Mouse (Mus musculus) MEL (cell line): ENCODE measurements at regions not wholly inside any gene's neighbourhood (a gene's known extent, or its start where the extent isn't known, plus 50 kb on each side); places are given as distances from the start of the nearest gene placed in this dataset.

ENCODE experiments used
- DNase-seq: peaks from one replicate; pipeline ENCODE4 v3.0.0; 2011; ENCODE audit warnings: low read depth, low spot score
- H3K27ac ChIP-seq: 2 replicates; pipeline ENCODE4 v1.5.1; 2012; ENCODE audit warnings: low read depth, mild to moderate bottlenecking, control low read depth, low read length, moderate library complexity; ENCODE audit not compliant: control insufficient read depth
- H3K27me3 ChIP-seq, 2 experiments: fragments of 150-350 bp in 1 of 2; sonication (generic) in 1 of 2; 2 replicates each; pipeline ENCODE4 v1.6.1; 2012; ENCODE audit warnings: low read length in 2 of 2, mild to moderate bottlenecking in 2 of 2, improper control_type of control experiment in 1 of 2, moderate library complexity in 1 of 2; ENCODE audit not compliant: insufficient read depth in 2 of 2, control insufficient read depth in 1 of 2
- H3K36me3 ChIP-seq, 2 experiments: 2 replicates each; pipeline ENCODE4 v1.6.1; 2012 to 2014; ENCODE audit warnings: low read length in 2 of 2, improper control_type of control experiment in 1 of 2, inconsistent platforms in 1 of 2, mild to moderate bottlenecking in 1 of 2; ENCODE audit not compliant: insufficient read depth in 2 of 2, control insufficient read depth in 1 of 2
- H3K4me1 ChIP-seq, 2 experiments: fragments of 150-350 bp in 1 of 2; sonication (generic) in 1 of 2; 2 replicates each; pipeline ENCODE4 v1.6.1; 2012; ENCODE audit warnings: low read length in 2 of 2, improper control_type of control experiment in 1 of 2, mild to moderate bottlenecking in 1 of 2; ENCODE audit not compliant: insufficient read depth in 2 of 2, control insufficient read depth in 1 of 2
- H3K4me3 ChIP-seq, 2 experiments: fragments of 150-350 bp in 1 of 2; sonication (generic) in 1 of 2; 2 replicates each; pipeline ENCODE4 v1.5.1; 2012; ENCODE audit warnings: low read depth in 2 of 2, low read length in 2 of 2, mild to moderate bottlenecking in 2 of 2, moderate library complexity in 2 of 2, control low read depth in 1 of 2, improper control_type of control experiment in 1 of 2; ENCODE audit not compliant: control insufficient read depth in 1 of 2, insufficient read depth in 1 of 2
- H3K79me2 ChIP-seq: 2 replicates; pipeline ENCODE4 v1.6.1; 2012; ENCODE audit warnings: mild to moderate bottlenecking, low read length, moderate library complexity; ENCODE audit not compliant: control insufficient read depth, poor library complexity, insufficient read depth
- H3K9ac ChIP-seq: 2 replicates; pipeline ENCODE4 v1.6.1; 2012; ENCODE audit warnings: low read depth, mild to moderate bottlenecking, control low read depth, low read length, moderate library complexity; ENCODE audit not compliant: control insufficient read depth, poor library complexity, severe bottlenecking
- H3K9me3 ChIP-seq: fragments of 150-350 bp; sonication (generic); replicated peaks from 2 replicates; pipeline ENCODE4 v1.6.1; 2012; ENCODE audit warnings: mild to moderate bottlenecking, low read length, improper control_type of control experiment, moderate library complexity; ENCODE audit not compliant: insufficient read depth
- BHLHE40 ChIP-seq: IDR thresholded peaks from 2 replicates; pipeline ENCODE4 v1.6.1; 2012; ENCODE audit warnings: low read depth, mild to moderate bottlenecking, inconsistent platforms, low read length, improper control_type of control experiment, borderline replicate concordance
- CHD1 ChIP-seq: IDR thresholded peaks from 2 replicates; pipeline ENCODE4 v1.6.1; 2012; ENCODE audit warnings: low read depth, mild to moderate bottlenecking, inconsistent platforms, low read length, improper control_type of control experiment
- CHD2 ChIP-seq: IDR thresholded peaks from 2 replicates; pipeline ENCODE4 v1.6.1; 2011; ENCODE audit warnings: low read length, improper control_type of control experiment
- CTCF ChIP-seq, 3 experiments: IDR thresholded peaks in 2 of 3; conservative IDR thresholded peaks in 1 of 3; 2 replicates each; pipeline ENCODE4 v1.5.1; 2011 to 2012; ENCODE audit warnings: low read length in 3 of 3, low read depth in 2 of 3, mild to moderate bottlenecking in 2 of 3, improper control_type of control experiment in 1 of 3, inconsistent platforms in 1 of 3, mixed read lengths in 1 of 3, moderate library complexity in 1 of 3; ENCODE audit not compliant: control insufficient read depth in 1 of 3, insufficient read depth in 1 of 3, poor library complexity in 1 of 3, severe bottlenecking in 1 of 3
- E2F4 ChIP-seq: IDR thresholded peaks from 2 replicates; pipeline ENCODE4 v1.6.1; 2011; ENCODE audit warnings: low read depth, low read length, improper control_type of control experiment, borderline replicate concordance
- ELF1 ChIP-seq: IDR thresholded peaks from 2 replicates; pipeline ENCODE4 v1.6.1; 2014; ENCODE audit warnings: low read depth, mild to moderate bottlenecking, inconsistent platforms, low read length, improper control_type of control experiment, moderate library complexity
- EP300 ChIP-seq, 2 experiments: IDR thresholded peaks; 2 replicates each; pipeline ENCODE4 v1.6.1; 2011; ENCODE audit warnings: improper control_type of control experiment in 2 of 2, low read length in 2 of 2, low read depth in 1 of 2, mild to moderate bottlenecking in 1 of 2
- ETS1 ChIP-seq: IDR thresholded peaks from 2 replicates; pipeline ENCODE4 v1.6.1; 2012; ENCODE audit warnings: low read depth, mild to moderate bottlenecking, inconsistent platforms, low read length, improper control_type of control experiment, moderate library complexity
- GABPA ChIP-seq: IDR thresholded peaks from 2 replicates; pipeline ENCODE4 v1.6.1; 2012; ENCODE audit warnings: low read depth, mild to moderate bottlenecking, inconsistent platforms, low read length, improper control_type of control experiment, moderate library complexity
- HCFC1 ChIP-seq: IDR thresholded peaks from 2 replicates; pipeline ENCODE4 v1.6.1; 2012; ENCODE audit warnings: low read depth, mild to moderate bottlenecking, inconsistent platforms, low read length, improper control_type of control experiment, moderate library complexity
- KAT2A ChIP-seq: conservative IDR thresholded peaks from 2 replicates; pipeline ENCODE4 v1.6.1; 2012; ENCODE audit warnings: low read depth, low read length, improper control_type of control experiment, inconsistent platforms
- MAFK ChIP-seq: IDR thresholded peaks from 2 replicates; pipeline ENCODE4 v1.6.1; 2011; ENCODE audit warnings: low read depth, mild to moderate bottlenecking, low read length, improper control_type of control experiment, borderline replicate concordance
- MAX ChIP-seq: IDR thresholded peaks from 2 replicates; pipeline ENCODE4 v1.6.1; 2011; ENCODE audit warnings: low read length, improper control_type of control experiment
- MAZ ChIP-seq: IDR thresholded peaks from 2 replicates; pipeline ENCODE4 v1.6.1; 2012; ENCODE audit warnings: low read depth, mild to moderate bottlenecking, inconsistent platforms, low read length, improper control_type of control experiment
- MEF2A ChIP-seq: IDR thresholded peaks from 2 replicates; pipeline ENCODE4 v1.6.1; 2014; ENCODE audit warnings: low read depth, mild to moderate bottlenecking, inconsistent platforms, low read length, improper control_type of control experiment; ENCODE audit not compliant: poor library complexity, insufficient replicate concordance, severe bottlenecking; ENCODE audit errors: extremely low read depth
- MYC ChIP-seq: IDR thresholded peaks from 2 replicates; pipeline ENCODE4 v1.6.1; 2011; ENCODE audit warnings: low read depth, mild to moderate bottlenecking, low read length, improper control_type of control experiment, moderate library complexity
- NELFE ChIP-seq: IDR thresholded peaks from 2 replicates; pipeline ENCODE4 v1.6.1; 2011; ENCODE audit warnings: low read depth, low read length, improper control_type of control experiment
- POLR2AphosphoS5 ChIP-seq: IDR thresholded peaks from 2 replicates; pipeline ENCODE4 v1.6.1; 2012; ENCODE audit warnings: low read depth, borderline replicate concordance, mild to moderate bottlenecking, inconsistent platforms, low read length, moderate library complexity, mixed read lengths
- RCOR1 ChIP-seq: IDR thresholded peaks from 2 replicates; pipeline ENCODE4 v1.6.1; 2012; ENCODE audit warnings: low read depth, mild to moderate bottlenecking, inconsistent platforms, low read length, improper control_type of control experiment
- SIN3A ChIP-seq: IDR thresholded peaks from 2 replicates; pipeline ENCODE4 v1.6.1; 2012; ENCODE audit warnings: low read length, improper control_type of control experiment, inconsistent platforms
- TAL1 ChIP-seq: IDR thresholded peaks from 2 replicates; pipeline ENCODE4 v1.6.1; 2012; ENCODE audit warnings: mild to moderate bottlenecking, inconsistent platforms, low read length, moderate library complexity, mixed read lengths
- TBP ChIP-seq: IDR thresholded peaks from 2 replicates; pipeline ENCODE4 v1.8.0; 2011; ENCODE audit warnings: low read depth, low read length, improper control_type of control experiment
- TCF12 ChIP-seq: IDR thresholded peaks from 2 replicates; pipeline ENCODE4 v1.6.1; 2014; ENCODE audit warnings: low read depth, mild to moderate bottlenecking, inconsistent platforms, low read length, improper control_type of control experiment, moderate library complexity
- UBTF ChIP-seq: IDR thresholded peaks from 2 replicates; pipeline ENCODE4 v1.6.1; 2012; ENCODE audit warnings: low read depth, mild to moderate bottlenecking, inconsistent platforms, low read length, improper control_type of control experiment, moderate library complexity, borderline replicate concordance; ENCODE audit not compliant: insufficient read depth
- USF1 ChIP-seq: IDR thresholded peaks from 2 replicates; pipeline ENCODE4 v1.6.1; 2014; ENCODE audit warnings: low read depth, mild to moderate bottlenecking, inconsistent platforms, low read length, improper control_type of control experiment, moderate library complexity
- USF2 ChIP-seq, 2 experiments: IDR thresholded peaks; 2 replicates each; pipeline ENCODE4 v1.6.1; 2011 to 2012; ENCODE audit warnings: improper control_type of control experiment in 2 of 2, low read length in 2 of 2, borderline replicate concordance in 1 of 2, inconsistent platforms in 1 of 2, low read depth in 1 of 2, mild to moderate bottlenecking in 1 of 2; ENCODE audit not compliant: insufficient read depth in 1 of 2
- ZC3H11A ChIP-seq: IDR thresholded peaks from 2 replicates; pipeline ENCODE4 v1.6.1; 2012; ENCODE audit warnings: low read depth, mild to moderate bottlenecking, inconsistent platforms, low read length, improper control_type of control experiment
- ZNF384 ChIP-seq: IDR thresholded peaks from 2 replicates; pipeline ENCODE4 v1.6.1; 2012; ENCODE audit warnings: low read depth, mild to moderate bottlenecking, inconsistent platforms, low read length, improper control_type of control experiment

GRCm38 (mm10) chr6:101921186-101921585, 543.5 kb upstream of the Pdzrn3 start:
- DNase-seq: no peak
- Histone ChIP-seq H3K4me1 (no peaks in the 10 kb centered on the region), H3K36me3 (no peaks in the 10 kb centered on the region), H3K79me2 (no peaks in the 10 kb centered on the region), H3K9ac (no peak overlapping the region), H3K27me3 (no peaks in the 10 kb centered on the region), H3K27ac (no peak overlapping the region), H3K4me3 (no peak overlapping the region), H3K9me3 (no peaks in the 10 kb centered on the region)
- TF ChIP-seq EP300 (IDR thresholded peaks at IDR 0.05; ENCODE audit: low read depth in 1 of 2, low read length in 2 of 2) (no peak), TAL1 (no peak), RCOR1 (no peak), USF2 (IDR thresholded peaks at IDR 0.05; ENCODE audit: borderline replicate concordance in 1 of 2, insufficient read depth in 1 of 2, low read depth in 1 of 2, low read length in 2 of 2) (no peak), MAZ (no peak), GABPA (no peak), CHD2 (no peak), ELF1 (no peak), CHD1 (no peak), ZC3H11A (no peak), ZNF384 (no peak), MAX (no peak), NELFE (no peak), ETS1 (no peak), MEF2A (no peak), USF1 (no peak), MYC (no peak), MAFK (no peak), TBP (no peak), POLR2AphosphoS5 (no peak)

GRCm38 (mm10) chr6:101918914-101919313, 541.2 kb upstream of the Pdzrn3 start:
- H3K27me3 ChIP-seq: no peaks in the 10 kb centered on the region
- H3K4me1 ChIP-seq: no peaks in the 10 kb centered on the region
- no peak overlapping the region for H3K9ac ChIP-seq
- DNase-seq: no peak
- H3K36me3 ChIP-seq: no peaks in the 10 kb centered on the region
- TF ChIP-seq CTCF (IDR thresholded peaks at IDR 0.05 in 2 of 3, conservative IDR thresholded peaks at IDR 0.05 in 1 of 3; ENCODE audit: control insufficient read depth in 1 of 3, insufficient read depth in 1 of 3, low read depth in 2 of 3, low read length in 3 of 3, poor library complexity in 1 of 3, severe bottlenecking in 1 of 3) (no peak), TCF12 (no peak), RCOR1 (no peak), SIN3A (no peak), MYC (no peak), UBTF (no peak), E2F4 (no peak), EP300 (IDR thresholded peaks at IDR 0.05; ENCODE audit: low read depth in 1 of 2, low read length in 2 of 2) (no peak), MAX (no peak), MEF2A (no peak), KAT2A (no peak), CHD1 (no peak), HCFC1 (no peak), ZC3H11A (no peak), POLR2AphosphoS5 (no peak), TBP (no peak), MAFK (no peak), BHLHE40 (no peak), MAZ (no peak)
- TF ChIP-seq, all 39 proteins: peak for 0
- H3K9me3 ChIP-seq: no peaks in the 10 kb centered on the region
- H3K79me2 ChIP-seq: no peaks in the 10 kb centered on the region
- H3K27ac ChIP-seq: no peak overlapping the region
- no peak overlapping the region for H3K4me3 ChIP-seq
